Mouse (Mus musculus): ENCODE data around the gene Tmem200a.

The Tmem200a gene

GRCm38 (mm10) chr10:26078521-26079142 lies at the start of gene Tmem200a:
Tmem200a (minus strand) TSS chr10:26079052.
- peak; percentile 21 for DNase-seq

GRCm38 (mm10) chr10:26119822-26120183 lies 41.0 kb upstream of the Tmem200a start:
- DNase-seq, result no peak

GRCm38 (mm10) chr10:26119067-26119821 lies 40.4 kb upstream of the Tmem200a start:
- no peak for DNase-seq

- no peak for DNase-seq
These were observed 35.6 kb upstream of the Tmem200a start for GRCm38 (mm10) chr10:26114409-26114808.

- no peak for DNase-seq
These were observed 24.6 kb upstream of the Tmem200a start for GRCm38 (mm10) chr10:26103330-26103982.

GRCm38 (mm10) chr10:26082081-26082480 lies 3.2 kb upstream of the Tmem200a start:
- DNase-seq, result no peak

GRCm38 (mm10) chr10:26079678-26080077 lies 826 bp upstream of the Tmem200a start:
- no peak for DNase-seq

- DNase-seq, result no peak
These were observed 976 bp downstream of the Tmem200a start, which contains the start of gene Gm9767 for GRCm38 (mm10) chr10:26077671-26078481. Gm9767 (plus strand) TSS chr10:26078255.

- no peak for DNase-seq
These were observed 1.9 kb downstream of the Tmem200a start for GRCm38 (mm10) chr10:26076949-26077348.

GRCm38 (mm10) chr10:26071986-26072385 lies 6.9 kb downstream of the Tmem200a start:
- DNase-seq, result no peak

GRCm38 (mm10) chr10:26063071-26063470 lies 15.8 kb downstream of the Tmem200a start:
- no peak for DNase-seq

- DNase-seq, result no peak
These were observed 19.1 kb downstream of the Tmem200a start for GRCm38 (mm10) chr10:26059662-26060307.

GRCm38 (mm10) chr10:26051177-26051576 lies 27.7 kb downstream of the Tmem200a start:
- no peak for DNase-seq

- DNase-seq, result no peak
These were observed 43.9 kb downstream of the Tmem200a start for GRCm38 (mm10) chr10:26034931-26035330.

- DNase-seq, result no peak
These were observed 60.1 kb downstream of the Tmem200a start for GRCm38 (mm10) chr10:26018740-26019139.

GRCm38 (mm10) chr10:26014298-26014697 lies 64.6 kb downstream of the Tmem200a start:
- DNase-seq, result no peak

- DNase-seq, result no peak
These were observed 69.9 kb downstream of the Tmem200a start for GRCm38 (mm10) chr10:26008948-26009347.

- DNase-seq, result no peak
These were observed 73.4 kb downstream of the Tmem200a start for GRCm38 (mm10) chr10:26005471-26005870.

GRCm38 (mm10) chr10:26000893-26001292 lies 78.0 kb downstream of the Tmem200a start:
- DNase-seq, result no peak

- DNase-seq, result no peak
These were observed 79.4 kb downstream of the Tmem200a start for GRCm38 (mm10) chr10:25999291-25999930.

GRCm38 (mm10) chr10:25984056-25984455 lies 94.8 kb downstream of the Tmem200a start:
- DNase-seq, result no peak

GRCm38 (mm10) chr10:25982617-25983016 lies 96.2 kb downstream of the Tmem200a start:
- DNase-seq, result no peak
